17 mouse cellular contexts compared by ENCODE assay signal in genomic region chr9:122021581-122021980, GRCm38 (mm10).
"Had no signal": no experiment of that assay in that cellular context is flagged by ENCODE, and none has a peak within 500 bp of the region (broad histone marks: within the 10 kb centered on the region; RNA-seq: fewer than 3 reads in every experiment).

No protein-coding gene starts in this region.

- ATAC-seq: midbrain, embryonic 16.5 days had no signal

- H3K4me2 ChIP-seq: kidney, embryonic 15.5 days; liver, embryonic 13.5 days; midbrain, embryonic 12.5 days; neural tube, embryonic 13.5 days; stomach, embryonic 15.5 days had no signal

- H3K9me3 ChIP-seq: kidney, embryonic 15.5 days; liver, embryonic 13.5 days; midbrain, embryonic 12.5 days; neural tube, embryonic 13.5 days; stomach, embryonic 15.5 days had no signal

- H3K4me1 ChIP-seq: liver, embryonic 13.5 days had no signal

- H3K36me3 ChIP-seq: kidney, embryonic 15.5 days; liver, embryonic 13.5 days; midbrain, embryonic 12.5 days; neural tube, embryonic 13.5 days; stomach, embryonic 15.5 days had no signal

- H3K9ac ChIP-seq: kidney, embryonic 15.5 days; liver, embryonic 13.5 days; midbrain, embryonic 12.5 days; neural tube, embryonic 13.5 days; stomach, embryonic 15.5 days had no signal

- H3K4me3 ChIP-seq: kidney, embryonic 15.5 days; left cerebral cortex, adult 2 months; liver, embryonic 13.5 days; midbrain, embryonic 12.5 days; myocyte; neural tube, embryonic 13.5 days; stomach, embryonic 15.5 days had no signal

- H3K27me3 ChIP-seq: kidney, embryonic 15.5 days; liver, embryonic 13.5 days; neural tube, embryonic 13.5 days; stomach, embryonic 15.5 days had no signal

- H3K27ac ChIP-seq: liver, embryonic 13.5 days; midbrain, embryonic 12.5 days; neural tube, embryonic 13.5 days; stomach, embryonic 15.5 days had no signal

- DNase-seq: kidney, postnatal 10 days; kidney, postnatal 36 days; layer of hippocampus, postnatal 36 days; liver, embryonic 13.5 days; lung, adult 2 months; lung, postnatal 14 days; retina, postnatal 1 day; right cerebral cortex, postnatal 25 days; spleen, adult 18-20 months; thymus, postnatal 25 days had no signal
